Mouse (Mus musculus) embryonic facial prominence, embryonic 11.5 days (tissue): ENCODE data around the gene Stat3. TPM values are rescaled to one million over a fixed set of nuclear protein-coding genes. Genes with fewer than 3 reads are reported as not detected.

Source experiments
- ATAC-seq: fragments of 200-750 bp; cut with Nextera tagmentation; replicated peaks from 2 replicates; pipeline ENCODE4 v1.8.0; 2017; ENCODE audit warnings: low read depth; ENCODE audit not compliant: insufficient number of reproducible peaks, low FRiP score, low TSS enrichment
- DNase-seq: peaks from one replicate; pipeline ENCODE4 v3.0.0-alpha.2; 2015; ENCODE audit warnings: low spot score
- H3K27ac ChIP-seq: fragments of 300-500 bp; sonication (generic); replicated peaks from 2 replicates; pipeline ENCODE4 v1.5.1; 2014; ENCODE audit warnings: mild to moderate bottlenecking, low read depth, low read length, control low read depth
- H3K27me3 ChIP-seq: fragments of 300-500 bp; sonication (generic); 2 replicates; pipeline ENCODE4 v1.6.1; 2014; ENCODE audit warnings: mild to moderate bottlenecking, low read length, moderate library complexity, mixed read lengths; ENCODE audit not compliant: control insufficient read depth, insufficient read depth
- H3K36me3 ChIP-seq: fragments of 300-500 bp; sonication (generic); replicated peaks from 2 replicates; pipeline ENCODE4 v1.6.1; 2014; ENCODE audit warnings: low read depth, mild to moderate bottlenecking, low read length, moderate library complexity, mixed read lengths; ENCODE audit not compliant: control insufficient read depth, insufficient read depth
- H3K4me1 ChIP-seq: fragments of 300-500 bp; sonication (generic); 2 replicates; pipeline ENCODE4 v1.6.1; 2014; ENCODE audit warnings: low read length, mixed read lengths; ENCODE audit not compliant: control insufficient read depth, insufficient read depth
- H3K4me2 ChIP-seq: fragments of 300-500 bp; sonication (generic); 2 replicates; pipeline ENCODE4 v1.6.1; 2014; ENCODE audit warnings: low read depth, mild to moderate bottlenecking, control low read depth, low read length, moderate library complexity
- H3K4me3 ChIP-seq: fragments of 300-500 bp; sonication (generic); 2 replicates; pipeline ENCODE4 v1.5.1; 2014; ENCODE audit warnings: low read depth, low read length, control low read depth
- H3K9ac ChIP-seq: fragments of 300-500 bp; sonication (generic); replicated peaks from 2 replicates; pipeline ENCODE4 v1.6.1; 2014; ENCODE audit warnings: mild to moderate bottlenecking, control low read depth, low read length
- H3K9me3 ChIP-seq: fragments of 300-500 bp; sonication (generic); replicated peaks from 2 replicates; pipeline ENCODE4 v1.6.1; 2016; ENCODE audit warnings: mild to moderate bottlenecking, low read length, inconsistent platforms, mixed read lengths; ENCODE audit not compliant: control insufficient read depth
- WGBS: fragments of 180-500 bp; shearing (Covaris S2); extraction: QIAGEN DNeasy Blood & Tissue Kit; methylation state at CpG from one replicate; pipeline ENCODE4 v1.1.7; 2014; 5-methylcytosine and 5-hydroxymethylcytosine counted together
- polyA plus RNA-seq: library from polyadenylated mRNA; unstranded; fragments of >200 nt; fragmentation: Nextera tagmentation; extraction: Ambion mirVana; gene quantifications from 2 replicates; pipeline ENCODE4 v1.2.1, GENCODE M21; 2014

Gene Stat3
- polyA plus RNA-seq, 1 experiment from 2014 or later: 23.5 TPM

DNA sequence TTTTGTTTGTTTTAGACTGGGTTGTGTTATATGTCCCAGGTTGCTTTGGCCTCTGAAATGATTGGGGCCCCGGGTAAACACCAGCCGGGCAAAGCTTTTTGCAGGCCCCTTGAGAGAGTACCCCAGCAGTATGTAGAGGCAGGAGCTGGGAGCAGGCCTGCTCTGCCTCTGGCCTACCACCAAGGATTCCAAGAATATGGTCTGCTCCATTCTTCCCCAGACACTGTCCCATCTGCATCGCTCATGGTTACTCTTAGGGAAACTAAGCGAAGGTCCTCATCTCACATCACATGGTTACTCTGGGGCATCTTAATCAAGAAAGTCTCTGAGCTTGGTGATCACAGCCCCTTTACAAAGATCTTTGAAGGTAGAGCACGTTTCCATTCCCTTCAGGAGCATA lies 29.2 kb upstream of the Stat3 start:
- Histone ChIP-seq H3K4me2 (no peak overlapping the region), H3K27me3 (peaks cover 50% of the 10 kb centered on the region), H3K4me3 (no peak overlapping the region), H3K27ac (no peak overlapping the region), H3K36me3 (no peaks in the 10 kb centered on the region), H3K9ac (no peak overlapping the region), H3K4me1 (peaks cover 7% of the 10 kb centered on the region; the same call in 1 of the 2 replicates), H3K9me3 (no peaks in the 10 kb centered on the region)
- DNase-seq (no peak), ATAC-seq (no peak)
- 78% methylated on average over 5 of the region's 5 CpGs for WGBS

DNA sequence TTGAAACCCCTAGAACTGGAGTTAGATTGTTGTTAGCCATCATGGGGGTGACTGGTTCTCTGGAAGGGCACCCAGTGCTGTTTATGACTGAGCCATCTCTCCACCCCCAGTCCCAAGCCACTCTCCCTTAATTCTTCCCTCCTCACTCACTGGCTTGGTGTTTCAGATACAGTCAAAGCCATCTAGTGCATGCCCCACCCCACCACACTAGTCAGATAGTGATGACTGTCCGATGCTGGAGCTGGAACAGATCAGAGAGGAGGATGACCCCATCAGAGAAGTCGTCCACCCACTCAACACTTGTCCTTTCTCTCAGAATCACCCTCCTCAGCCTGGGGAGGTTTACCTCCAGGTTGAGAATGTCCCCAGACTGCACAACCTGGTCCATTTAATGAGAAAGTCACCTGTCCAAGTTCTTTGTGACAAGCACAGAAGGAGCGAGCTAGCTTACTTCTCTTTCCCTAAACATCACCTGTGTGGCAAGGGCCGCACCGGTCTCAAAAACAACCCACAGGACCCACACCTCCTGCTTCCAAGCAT lies 28.6 kb upstream of the Stat3 start:
- H3K4me3 ChIP-seq: no peak overlapping the region
- H3K4me2 ChIP-seq: 0 out of 2 replicates have a peak overlapping the region, but pooled peaks have one; percentile 10
- WGBS: 82% methylated on average over 5 of the region's 5 CpGs
- no peak for DNase-seq
- ATAC-seq: no peak
- H3K9ac ChIP-seq: no peak overlapping the region
- no peaks in the 10 kb centered on the region for H3K36me3 ChIP-seq
- H3K27ac ChIP-seq: no peak overlapping the region
- H3K4me1 ChIP-seq: peaks cover 7% of the 10 kb centered on the region; the same call in 1 of the 2 replicates
- no peaks in the 10 kb centered on the region for H3K9me3 ChIP-seq
- peaks cover 50% of the 10 kb centered on the region for H3K27me3 ChIP-seq

DNA sequence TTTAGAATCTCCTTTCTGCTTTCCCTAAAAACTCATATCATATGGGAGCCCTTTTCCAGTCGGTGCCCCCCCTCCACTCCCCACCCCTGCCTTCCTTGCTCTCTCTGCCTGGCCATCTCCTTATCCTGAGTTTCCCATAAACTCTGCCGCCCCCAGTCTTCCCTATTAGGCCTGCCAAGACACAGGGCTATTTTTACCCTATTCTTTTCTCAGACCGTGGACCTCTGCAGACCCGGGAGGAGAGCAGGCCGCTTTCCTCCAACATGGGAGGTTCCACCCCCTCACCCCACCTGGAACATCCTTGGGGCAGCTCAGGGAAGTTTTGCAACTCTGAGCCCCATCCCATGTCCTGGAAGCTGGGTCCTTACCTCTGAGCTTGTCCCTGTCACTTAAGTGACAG lies 28.0 kb upstream of the Stat3 start:
- 68% methylated on average over 5 of the region's 5 CpGs for WGBS
- peaks cover 7% of the 10 kb centered on the region; the same call in 1 of the 2 replicates for H3K4me1 ChIP-seq
- no peaks in the 10 kb centered on the region for H3K9me3 ChIP-seq
- ATAC-seq (no peak), DNase-seq (no peak)
- peaks cover 46% of the 10 kb centered on the region for H3K27me3 ChIP-seq
- no peak overlapping the region for H3K9ac ChIP-seq
- no peak overlapping the region for H3K4me3 ChIP-seq
- no peak overlapping the region for H3K27ac ChIP-seq
- H3K36me3 ChIP-seq: no peaks in the 10 kb centered on the region
- no peak overlapping the region for H3K4me2 ChIP-seq

DNA sequence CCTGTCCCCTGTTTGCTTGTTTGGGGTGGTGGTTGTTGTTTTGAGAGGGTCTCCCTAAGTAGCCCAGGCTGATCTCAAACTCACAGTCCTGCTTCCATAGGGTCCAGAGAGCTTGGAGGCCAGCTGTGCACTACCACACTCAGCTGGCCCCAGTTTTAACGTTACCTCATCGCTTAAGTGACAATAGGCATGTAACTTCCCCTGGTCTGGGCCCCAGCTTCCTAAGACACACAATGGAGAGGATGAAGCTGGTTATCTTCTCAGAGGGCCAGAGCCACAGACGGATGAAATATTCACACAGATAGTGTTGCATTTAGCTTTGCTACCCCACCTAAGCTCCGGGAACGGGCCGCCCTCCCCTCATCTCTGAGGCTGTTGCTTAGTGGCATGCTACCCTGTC lies 26.4 kb upstream of the Stat3 start:
- Histone ChIP-seq H3K27me3 (peaks cover 34% of the 10 kb centered on the region), H3K9ac (no peak overlapping the region), H3K4me2 (no peak overlapping the region), H3K4me3 (no peak overlapping the region), H3K4me1 (peaks cover 7% of the 10 kb centered on the region; the same call in 1 of the 2 replicates), H3K9me3 (no peaks in the 10 kb centered on the region), H3K36me3 (no peaks in the 10 kb centered on the region), H3K27ac (no peak overlapping the region)
- 86% methylated on average over 6 of the region's 6 CpGs for WGBS
- ATAC-seq (no peak), DNase-seq (no peak)

DNA sequence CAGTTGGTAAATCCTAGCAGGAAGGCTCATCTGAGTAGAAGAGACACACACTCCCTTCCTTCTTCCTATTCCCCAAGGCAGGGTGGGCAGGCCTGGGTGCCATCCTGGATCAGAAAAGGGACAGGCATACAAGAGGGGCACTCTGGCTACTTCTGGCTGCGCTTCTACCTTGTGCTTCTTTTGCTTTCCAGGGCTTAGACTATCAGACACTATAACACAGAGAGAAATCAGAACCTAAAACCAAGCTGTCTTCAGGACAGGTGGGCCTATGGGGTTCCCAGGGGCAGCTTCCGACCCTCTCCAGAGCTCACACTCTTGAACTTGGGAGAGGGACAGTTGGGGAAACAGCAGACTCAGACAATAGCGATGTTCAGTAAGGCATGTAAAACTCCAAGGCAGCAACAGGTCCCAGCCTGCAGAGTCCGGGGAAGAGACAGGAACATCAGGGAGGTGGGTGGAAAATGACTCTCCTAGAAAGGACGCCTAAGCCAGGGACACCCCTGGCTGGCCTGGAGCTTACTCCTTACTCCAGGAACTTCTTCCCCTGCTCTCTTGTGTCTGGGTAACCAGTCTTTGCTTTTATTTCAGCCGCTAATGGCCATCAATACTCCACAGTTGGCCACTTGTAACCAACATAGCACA lies 25.7 kb upstream of the Stat3 start:
- DNase-seq (no peak), ATAC-seq (no peak)
- H3K27ac ChIP-seq: no peak overlapping the region
- H3K4me2 ChIP-seq: no peak overlapping the region
- H3K27me3 ChIP-seq: peaks cover 27% of the 10 kb centered on the region
- 88% methylated on average over 6 of the region's 6 CpGs for WGBS
- no peaks in the 10 kb centered on the region for H3K9me3 ChIP-seq
- H3K4me1 ChIP-seq: peaks cover 6% of the 10 kb centered on the region; the same call in 1 of the 2 replicates
- H3K36me3 ChIP-seq: no peaks in the 10 kb centered on the region
- no peak overlapping the region for H3K9ac ChIP-seq
- no peak overlapping the region for H3K4me3 ChIP-seq

DNA sequence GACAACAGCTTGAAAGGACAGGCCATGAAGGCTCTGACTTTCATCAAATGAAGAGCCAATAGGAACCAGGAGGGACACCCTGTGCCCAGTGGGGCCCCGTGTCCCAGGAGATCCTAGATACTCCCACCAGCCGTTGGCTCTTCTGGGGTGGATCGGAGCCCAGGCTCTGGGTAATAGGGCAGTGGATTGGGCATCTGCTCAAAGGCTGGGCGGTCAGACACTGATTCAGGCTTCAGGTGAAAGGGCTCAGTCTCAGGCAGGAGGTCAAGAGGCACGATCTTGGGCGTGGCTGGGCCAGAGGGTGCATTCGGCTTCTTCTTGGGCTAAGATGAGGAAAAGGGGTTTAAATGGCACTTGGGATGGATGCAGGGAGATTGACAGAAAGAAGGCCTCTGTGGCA lies 24.8 kb upstream of the Stat3 start:
- WGBS: 88% methylated on average over 7 of the region's 7 CpGs
- ATAC-seq: no peak
- Histone ChIP-seq H3K9ac (no peak overlapping the region), H3K4me1 (0 out of 2 replicates have a peak, but pooled peaks cover 2% of the 10 kb centered on the region), H3K9me3 (no peaks in the 10 kb centered on the region), H3K36me3 (no peaks in the 10 kb centered on the region), H3K27me3 (peaks cover 21% of the 10 kb centered on the region), H3K4me2 (no peak overlapping the region), H3K27ac (no peak overlapping the region), H3K4me3 (no peak overlapping the region)
- no peak for DNase-seq

DNA sequence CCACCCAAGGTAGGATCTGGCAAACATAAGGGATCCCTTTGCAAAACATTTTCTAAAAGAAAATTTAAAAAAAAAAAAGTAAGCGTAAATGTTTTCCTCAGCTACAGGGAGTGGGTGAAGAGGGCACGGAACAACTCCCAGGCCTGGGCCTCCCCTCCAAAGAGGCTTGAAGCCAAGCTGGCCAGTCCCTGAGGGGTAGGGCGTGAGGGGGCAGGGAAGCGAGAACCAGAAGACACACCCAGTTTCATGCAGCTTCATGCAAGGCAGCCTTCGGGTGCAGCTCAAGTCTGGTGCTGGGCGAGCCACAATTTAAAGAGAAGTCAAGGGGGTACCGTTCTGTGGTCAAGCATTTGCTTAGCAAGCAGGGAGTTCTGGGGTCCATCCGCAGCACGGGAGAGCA lies 24.3 kb upstream of the Stat3 start:
- no peak overlapping the region for H3K27ac ChIP-seq
- 76% methylated on average over 9 of the region's 9 CpGs for WGBS
- H3K27me3 ChIP-seq: peaks cover 21% of the 10 kb centered on the region
- H3K4me3 ChIP-seq: no peak overlapping the region
- ATAC-seq: no peak
- H3K9ac ChIP-seq: no peak overlapping the region
- H3K4me1 ChIP-seq: peaks cover 5% of the 10 kb centered on the region; the same call in 1 of the 2 replicates
- H3K4me2 ChIP-seq: no peak overlapping the region
- no peaks in the 10 kb centered on the region for H3K36me3 ChIP-seq
- H3K9me3 ChIP-seq: no peaks in the 10 kb centered on the region
- no peak for DNase-seq

DNA sequence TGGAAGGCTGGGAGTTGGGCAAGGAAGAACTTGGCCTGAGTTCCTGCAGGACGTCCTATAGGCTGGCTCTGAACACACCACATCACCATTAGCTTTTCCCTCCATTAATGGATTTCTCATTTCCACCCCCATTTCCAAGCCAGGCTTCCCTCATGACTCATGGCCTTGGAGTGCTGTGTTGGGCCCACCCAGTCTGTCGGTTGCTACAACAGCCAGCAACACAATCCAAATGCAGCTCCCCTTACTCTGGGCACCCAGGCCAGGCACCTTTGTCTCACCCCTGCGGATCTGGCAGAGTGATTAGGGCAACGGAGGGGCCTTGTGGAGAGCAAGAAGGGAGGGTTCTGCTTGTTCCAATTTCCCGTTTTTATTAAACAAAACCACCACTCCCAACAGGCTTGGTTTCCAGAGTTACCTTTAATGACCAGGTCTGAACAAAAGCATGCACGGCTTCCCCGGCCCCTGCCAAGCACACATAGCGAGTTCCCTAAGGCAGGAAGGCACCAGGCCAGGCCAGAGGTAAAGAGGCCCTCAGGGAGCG lies 23.1 kb upstream of the Stat3 start:
- Histone ChIP-seq H3K27ac (no peak overlapping the region), H3K4me2 (no peak overlapping the region), H3K9ac (no peak overlapping the region), H3K9me3 (no peaks in the 10 kb centered on the region), H3K4me3 (no peak overlapping the region), H3K4me1 (peaks cover 5% of the 10 kb centered on the region; the same call in 1 of the 2 replicates), H3K27me3 (peaks cover 21% of the 10 kb centered on the region), H3K36me3 (no peaks in the 10 kb centered on the region)
- no peak for ATAC-seq
- WGBS: 63% methylated on average over 9 of the region's 9 CpGs
- DNase-seq: no peak
